Mouse (Mus musculus) cerebellum, adult 2 months (tissue): ENCODE data around the gene Pde2a.

Source experiments
- CTCF ChIP-seq: fragments of 200-500 bp; IDR thresholded peaks from 2 replicates; pipeline ENCODE4 v1.5.1; 2011; ENCODE audit warnings: low read depth, mild to moderate bottlenecking, control low read depth, low read length, moderate library complexity, borderline replicate concordance; ENCODE audit not compliant: insufficient read depth
- POLR2A ChIP-seq: fragments of 200-500 bp; IDR thresholded peaks from 2 replicates; pipeline ENCODE4 v1.6.1; 2011; ENCODE audit warnings: low read length, control low read depth, borderline replicate concordance; ENCODE audit not compliant: insufficient read depth

DNA sequence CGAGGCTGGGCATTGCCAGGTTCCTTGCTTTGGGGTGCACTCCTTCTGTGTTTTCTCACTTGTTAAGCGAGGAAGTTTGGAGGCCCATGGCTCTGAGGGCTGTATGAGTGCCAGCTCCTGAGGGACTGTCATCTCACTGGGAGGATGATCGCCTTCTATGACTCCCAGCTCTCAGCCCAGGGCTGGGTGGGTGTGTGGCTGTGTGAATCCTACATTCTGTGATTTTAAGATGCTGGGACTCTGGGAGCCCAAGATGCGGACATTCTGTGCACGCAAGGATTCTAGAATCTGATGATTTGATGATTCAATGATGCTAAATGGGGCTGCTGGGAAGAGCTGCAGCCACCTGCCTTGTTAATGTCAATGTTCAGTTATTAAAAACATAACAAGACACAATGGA, 35.8 kb downstream of the Pde2a start:
- TF ChIP-seq CTCF (no peak), POLR2A (no peak)
